Mouse (Mus musculus) E14TG2a.4 (cell line): ENCODE measurements around the gene Pla2g3.
A peak's percentile ranks its signal among the peaks of the same experiment; 100 is the strongest.

Experiments used
- H3K27me3 ChIP-seq: 2 replicates; pipeline ENCODE4 v1.6.1; 2014; ENCODE audit warnings: low read length, control low read depth; ENCODE audit not compliant: insufficient read depth
- H3K36me3 ChIP-seq: 2 replicates; pipeline ENCODE4 v1.6.1; 2014; ENCODE audit warnings: low read length, control low read depth; ENCODE audit not compliant: insufficient read depth
- H3K4me1 ChIP-seq: replicated peaks from 2 replicates; pipeline ENCODE4 v1.6.1; 2014; ENCODE audit warnings: low read depth, low read length, control low read depth
- H3K4me3 ChIP-seq: replicated peaks from 2 replicates; pipeline ENCODE4 v1.5.1; 2014; ENCODE audit warnings: mild to moderate bottlenecking, low read length
- H3K9me3 ChIP-seq: 2 replicates; pipeline ENCODE4 v1.6.1; 2014; ENCODE audit warnings: low read length, control low read depth
- CTCF ChIP-seq: conservative IDR thresholded peaks from 2 replicates; pipeline ENCODE4 v1.5.1; 2014; ENCODE audit warnings: low read length
- NANOG ChIP-seq: IDR thresholded peaks from 2 replicates; pipeline ENCODE4 v1.6.1; 2014; ENCODE audit warnings: borderline replicate concordance, low read length, mixed read lengths
- POU5F1 ChIP-seq: IDR thresholded peaks from 2 replicates; pipeline ENCODE4 v1.6.1; 2014; ENCODE audit warnings: low read length, borderline replicate concordance

The Pla2g3 gene

GRCm38 (mm10) chr11:3526979-3527738 lies 39.1 kb downstream of the Pla2g3 start:
- Histone ChIP-seq H3K27me3 (no peaks in the 10 kb centered on the region), H3K4me1 (peaks cover 54% of the 10 kb centered on the region), H3K4me3 (peak overlapping the region; percentile 60), H3K36me3 (peaks cover 93% of the 10 kb centered on the region), H3K9me3 (no peaks in the 10 kb centered on the region)
- no peak for TF ChIP-seq POU5F1
- TF ChIP-seq CTCF: no peak
- TF ChIP-seq NANOG: no peak

GRCm38 (mm10) chr11:3527766-3528165 lies 39.7 kb downstream of the Pla2g3 start:
- peaks cover 58% of the 10 kb centered on the region for H3K4me1 ChIP-seq
- H3K4me3 ChIP-seq: peak overlapping the region; percentile 60
- peaks cover 93% of the 10 kb centered on the region for H3K36me3 ChIP-seq
- no peak for TF ChIP-seq NANOG
- TF ChIP-seq POU5F1: no peak
- no peak for TF ChIP-seq CTCF
- H3K27me3 ChIP-seq: no peaks in the 10 kb centered on the region
- no peaks in the 10 kb centered on the region for H3K9me3 ChIP-seq

- Histone ChIP-seq H3K4me3 (no peak overlapping the region), H3K4me1 (peaks cover 61% of the 10 kb centered on the region), H3K27me3 (no peaks in the 10 kb centered on the region), H3K9me3 (no peaks in the 10 kb centered on the region), H3K36me3 (peaks cover 93% of the 10 kb centered on the region)
- TF ChIP-seq CTCF (no peak), NANOG (no peak), POU5F1 (no peak)
Observed at GRCm38 (mm10) chr11:3528208-3528607, 40.1 kb downstream of the Pla2g3 start.

GRCm38 (mm10) chr11:3529476-3530252 lies 41.6 kb downstream of the Pla2g3 start:
- TF ChIP-seq CTCF: no peak
- no peak for TF ChIP-seq POU5F1
- no peak for TF ChIP-seq NANOG
- Histone ChIP-seq H3K4me1 (peaks cover 70% of the 10 kb centered on the region), H3K4me3 (no peak overlapping the region), H3K36me3 (peaks cover 92% of the 10 kb centered on the region), H3K27me3 (no peaks in the 10 kb centered on the region), H3K9me3 (no peaks in the 10 kb centered on the region)

GRCm38 (mm10) chr11:3530731-3531130 lies 42.6 kb downstream of the Pla2g3 start:
- Histone ChIP-seq H3K36me3 (peaks cover 82% of the 10 kb centered on the region), H3K4me3 (no peak overlapping the region), H3K4me1 (peaks cover 74% of the 10 kb centered on the region), H3K9me3 (no peaks in the 10 kb centered on the region), H3K27me3 (no peaks in the 10 kb centered on the region)
- TF ChIP-seq NANOG (no peak), CTCF (no peak), POU5F1 (no peak)

- H3K9me3 ChIP-seq: no peaks in the 10 kb centered on the region
- H3K36me3 ChIP-seq: peaks cover 73% of the 10 kb centered on the region
- H3K27me3 ChIP-seq: no peaks in the 10 kb centered on the region
- H3K4me3 ChIP-seq: no peak overlapping the region
- peak; percentile 59 for TF ChIP-seq CTCF
- no peak for TF ChIP-seq NANOG
- peaks cover 82% of the 10 kb centered on the region for H3K4me1 ChIP-seq
Observed at GRCm38 (mm10) chr11:3531634-3532033, 43.5 kb downstream of the Pla2g3 start.

GRCm38 (mm10) chr11:3532101-3532931 lies 44.2 kb downstream of the Pla2g3 start:
- peaks cover 84% of the 10 kb centered on the region for H3K4me1 ChIP-seq
- peaks cover 74% of the 10 kb centered on the region for H3K36me3 ChIP-seq
- no peak overlapping the region for H3K4me3 ChIP-seq
- H3K9me3 ChIP-seq: no peaks in the 10 kb centered on the region
- H3K27me3 ChIP-seq: no peaks in the 10 kb centered on the region
- TF ChIP-seq CTCF: no peak
- no peak for TF ChIP-seq POU5F1
- no peak for TF ChIP-seq NANOG

- H3K4me3 ChIP-seq: no peak overlapping the region
- no peak for TF ChIP-seq NANOG
- TF ChIP-seq POU5F1: no peak
- no peak for TF ChIP-seq CTCF
- H3K9me3 ChIP-seq: no peaks in the 10 kb centered on the region
- peaks cover 68% of the 10 kb centered on the region for H3K36me3 ChIP-seq
- no peaks in the 10 kb centered on the region; the same call in 1 of the 2 replicates for H3K27me3 ChIP-seq
- peaks cover 82% of the 10 kb centered on the region for H3K4me1 ChIP-seq
Observed at GRCm38 (mm10) chr11:3533406-3533932, 45.4 kb downstream of the Pla2g3 start.
